Mouse (Mus musculus) limb, embryonic 10.5 days (tissue): ENCODE measurements around the gene Wwtr1. TPM values are rescaled to one million over a fixed set of nuclear protein-coding genes. Genes with fewer than 3 reads are reported as not detected.
A peak's percentile ranks its signal among the peaks of the same experiment; 100 is the strongest.

ENCODE experiments used
- DNase-seq: peaks from one replicate; pipeline ENCODE4 v3.0.0-alpha.2; 2017; ENCODE audit warnings: low spot score
- H3K27ac ChIP-seq: fragments of 300-500 bp; sonication (generic); 2 replicates; pipeline ENCODE4 v1.5.1; 2016; ENCODE audit warnings: mild to moderate bottlenecking
- H3K27me3 ChIP-seq: fragments of 300-500 bp; sonication (generic); 2 replicates; pipeline ENCODE4 v1.6.1; 2016; ENCODE audit warnings: low read depth, mild to moderate bottlenecking; ENCODE audit not compliant: poor library complexity, severe bottlenecking
- H3K36me3 ChIP-seq: fragments of 300-500 bp; sonication (generic); 2 replicates; pipeline ENCODE4 v1.6.1; 2016; ENCODE audit warnings: mild to moderate bottlenecking, moderate library complexity
- H3K4me1 ChIP-seq: fragments of 300-500 bp; sonication (generic); 2 replicates; pipeline ENCODE4 v1.6.1; 2016
- H3K4me3 ChIP-seq: fragments of 300-500 bp; sonication (generic); 2 replicates; pipeline ENCODE4 v1.5.1; 2016; ENCODE audit warnings: mild to moderate bottlenecking, moderate library complexity
- H3K9me3 ChIP-seq: fragments of 300-500 bp; sonication (generic); replicated peaks from 2 replicates; pipeline ENCODE4 v1.6.1; 2016; ENCODE audit warnings: mild to moderate bottlenecking
- WGBS: fragments of 180-500 bp; shearing (Covaris S2); methylation state at CpG from one replicate; pipeline ENCODE4 v1.1.7; 2016; 5-methylcytosine and 5-hydroxymethylcytosine counted together
- polyA plus RNA-seq: library from polyadenylated mRNA; unstranded; fragments of >200 nt; fragmentation: Nextera tagmentation; extraction: Ambion mirVana; gene quantifications from 2 replicates; pipeline ENCODE4 v1.2.1, GENCODE M21; 2016

Wwtr1 gene
- polyA plus RNA-seq, 1 experiment from 2014 or later = 10.7 TPM

DNA sequence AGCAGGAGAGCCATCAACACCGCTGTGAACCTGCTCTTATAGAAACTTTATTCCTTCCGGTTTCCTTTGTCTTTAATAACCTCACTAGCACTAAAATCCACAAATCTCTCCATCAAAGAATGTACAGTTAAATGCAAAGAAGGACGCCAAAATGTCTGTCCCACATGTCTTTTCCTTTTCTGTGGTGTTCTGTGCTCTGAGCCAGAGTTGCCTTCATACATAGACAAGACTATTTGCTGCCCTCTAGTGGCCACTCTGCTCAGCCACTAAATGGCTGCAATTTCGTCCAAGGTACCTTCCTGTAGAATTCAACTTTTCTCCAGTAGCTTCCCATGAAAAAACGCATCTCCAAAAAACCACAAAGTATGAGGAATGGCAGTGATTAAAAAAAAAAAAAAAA lies 127.3 kb downstream of the Wwtr1 start:
- Histone ChIP-seq H3K9me3 (no peaks in the 10 kb centered on the region), H3K27ac (no peak overlapping the region), H3K4me3 (no peak overlapping the region), H3K4me1 (0 out of 2 replicates have a peak, but pooled peaks cover 4% of the 10 kb centered on the region), H3K36me3 (no peaks in the 10 kb centered on the region), H3K27me3 (no peaks in the 10 kb centered on the region)
- DNase-seq = peak; percentile 74
- WGBS = 35% methylated on average over 5 of the region's 5 CpGs

DNA sequence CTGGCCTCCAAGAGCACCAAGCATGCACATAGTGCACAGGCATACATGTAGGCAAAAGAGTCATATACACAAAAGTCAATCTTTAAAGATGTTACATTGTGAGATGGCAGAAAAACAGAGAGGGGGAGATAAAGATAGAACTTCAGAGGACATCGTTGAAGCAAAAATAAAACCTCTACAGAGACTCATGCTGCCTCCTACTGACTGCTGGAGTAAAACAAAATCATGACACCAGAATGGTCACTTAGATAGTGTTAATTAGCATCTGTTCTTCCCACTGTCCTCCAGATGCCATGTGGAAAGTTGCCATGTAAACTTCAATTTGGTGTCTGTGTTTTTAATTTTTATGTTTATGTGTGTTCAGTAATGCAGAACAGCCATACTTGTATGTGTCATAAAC lies 127.8 kb downstream of the Wwtr1 start:
- H3K36me3 ChIP-seq = no peaks in the 10 kb centered on the region
- 0 out of 2 replicates have a peak, but pooled peaks cover 4% of the 10 kb centered on the region for H3K4me1 ChIP-seq
- H3K4me3 ChIP-seq = no peak overlapping the region
- no peak for DNase-seq
- WGBS = 67% methylated on average over 1 of the region's 1 CpGs
- H3K27me3 ChIP-seq = no peaks in the 10 kb centered on the region
- H3K9me3 ChIP-seq = no peaks in the 10 kb centered on the region
- H3K27ac ChIP-seq = no peak overlapping the region

DNA sequence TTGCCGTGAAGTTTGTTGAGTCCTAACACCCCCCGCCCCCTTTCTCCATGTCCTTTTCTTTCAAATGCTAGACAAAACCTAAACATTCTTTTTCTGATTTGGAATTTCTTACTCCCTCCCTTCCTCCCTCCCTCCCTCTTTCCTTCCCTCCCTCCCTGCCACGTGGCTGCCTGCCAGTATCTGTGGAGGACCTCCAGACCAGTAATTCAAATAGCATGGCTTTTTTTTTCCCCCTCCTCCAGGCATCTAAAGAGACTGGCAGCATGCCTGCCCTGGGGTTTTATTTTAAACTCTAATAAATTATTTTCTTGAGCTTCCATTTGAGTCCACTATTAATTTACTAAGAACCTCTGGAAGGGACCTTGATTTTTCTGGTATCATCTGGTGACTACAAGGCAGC lies 130.0 kb downstream of the Wwtr1 start:
- 66% methylated on average over 3 of the region's 3 CpGs for WGBS
- Histone ChIP-seq H3K36me3 (no peaks in the 10 kb centered on the region), H3K27ac (no peak overlapping the region), H3K4me3 (no peak overlapping the region), H3K4me1 (no peaks in the 10 kb centered on the region), H3K27me3 (no peaks in the 10 kb centered on the region), H3K9me3 (no peaks in the 10 kb centered on the region)
- no peak for DNase-seq

DNA sequence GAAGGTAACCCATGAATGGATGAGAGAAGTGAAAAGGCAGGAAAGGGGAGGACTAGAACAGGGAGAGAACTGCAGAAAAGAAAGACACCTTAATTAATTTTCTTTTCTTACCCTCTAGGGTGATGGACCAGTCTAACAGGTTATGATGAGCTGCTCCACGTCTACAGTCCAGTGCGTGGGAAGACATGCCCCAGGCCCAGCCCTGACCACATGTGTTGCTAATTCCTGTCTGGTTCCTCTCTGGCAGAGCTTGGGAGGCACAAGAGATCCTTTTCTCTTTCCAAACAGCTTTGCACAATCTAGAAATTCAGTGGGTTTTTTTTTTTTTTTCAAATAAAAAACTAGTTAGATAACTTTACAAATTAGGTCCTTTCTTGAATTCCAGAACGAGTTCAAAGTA lies 134.8 kb downstream of the Wwtr1 start:
- no peaks in the 10 kb centered on the region for H3K4me1 ChIP-seq
- DNase-seq = no peak
- H3K27me3 ChIP-seq = no peaks in the 10 kb centered on the region
- no peak overlapping the region for H3K27ac ChIP-seq
- H3K36me3 ChIP-seq = no peaks in the 10 kb centered on the region
- H3K9me3 ChIP-seq = no peaks in the 10 kb centered on the region
- 63% methylated on average over 3 of the region's 3 CpGs for WGBS
- no peak overlapping the region for H3K4me3 ChIP-seq

DNA sequence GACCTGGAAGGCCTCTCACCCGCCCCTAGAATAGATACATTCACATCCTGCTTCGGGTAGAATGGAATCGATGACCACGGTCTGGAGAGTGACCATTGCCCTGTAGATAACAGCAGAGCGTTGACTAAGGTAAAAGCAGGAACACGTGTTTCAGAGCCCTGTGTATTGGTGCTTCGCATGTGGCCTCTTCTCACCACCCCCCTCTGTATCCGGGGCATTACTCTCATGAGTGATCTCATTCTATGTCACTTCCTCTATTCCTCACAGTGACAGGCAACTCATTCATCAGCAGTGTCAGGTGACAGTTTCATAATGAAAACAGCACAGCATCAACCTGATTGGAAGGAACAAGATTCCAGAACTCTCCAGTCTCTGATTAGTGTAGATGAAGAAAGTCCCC lies 140.3 kb downstream of the Wwtr1 start:
- DNase-seq = no peak
- WGBS = 87% methylated on average over 8 of the region's 8 CpGs
- Histone ChIP-seq H3K36me3 (no peaks in the 10 kb centered on the region), H3K27ac (no peak overlapping the region), H3K27me3 (no peaks in the 10 kb centered on the region), H3K4me1 (no peaks in the 10 kb centered on the region), H3K4me3 (no peak overlapping the region), H3K9me3 (no peaks in the 10 kb centered on the region)

DNA sequence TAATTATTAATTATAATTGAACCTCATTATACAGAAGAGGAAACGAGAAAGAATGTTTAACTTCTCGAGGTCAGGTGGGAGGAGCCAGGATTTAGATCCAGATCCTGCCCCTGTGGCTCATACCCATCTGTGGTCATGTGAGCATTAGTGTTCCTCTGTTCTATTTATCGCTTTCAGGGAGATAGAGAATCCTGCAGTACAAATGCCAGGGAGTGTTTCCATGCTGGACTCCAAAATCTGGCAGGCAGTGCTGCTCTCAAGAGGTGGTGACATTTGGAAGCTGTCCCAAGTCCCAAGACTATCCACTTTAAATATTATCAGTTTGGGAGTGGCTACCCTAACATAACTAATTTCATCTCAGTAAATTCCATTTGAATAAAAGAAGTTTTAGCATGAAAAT lies 144.0 kb downstream of the Wwtr1 start:
- WGBS = 80% methylated on average over 3 of the region's 3 CpGs
- no peaks in the 10 kb centered on the region for H3K4me1 ChIP-seq

DNA sequence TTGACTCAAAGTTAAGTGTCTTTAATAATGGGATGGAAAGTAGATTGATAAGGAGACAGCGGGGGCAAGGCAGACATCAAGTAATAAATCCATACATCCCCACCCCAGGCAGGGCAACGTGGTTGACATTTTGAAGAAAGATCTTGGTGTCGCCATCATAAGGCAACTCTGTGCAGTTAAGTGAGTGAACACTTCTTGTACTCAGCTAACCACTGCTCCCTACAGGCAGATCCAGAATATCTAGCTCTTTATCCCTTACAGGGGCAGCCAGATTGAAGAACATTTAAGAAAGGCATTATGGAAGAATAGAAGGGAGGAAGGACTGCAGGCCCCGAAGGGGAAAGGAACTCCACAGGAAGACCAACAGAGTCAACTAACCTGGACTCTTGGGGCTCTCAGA lies 146.2 kb downstream of the Wwtr1 start:
- WGBS = 48% methylated on average over 4 of the region's 4 CpGs
- Histone ChIP-seq H3K27me3 (no peaks in the 10 kb centered on the region), H3K36me3 (no peaks in the 10 kb centered on the region), H3K27ac (no peak overlapping the region), H3K4me3 (no peak overlapping the region), H3K9me3 (no peaks in the 10 kb centered on the region), H3K4me1 (0 out of 2 replicates have a peak, but pooled peaks cover 3% of the 10 kb centered on the region)
- no peak for DNase-seq

More for the DNA sequence above, 144.0 kb downstream of the Wwtr1 start:
- H3K9me3 ChIP-seq = no peaks in the 10 kb centered on the region
- H3K27ac ChIP-seq = no peak overlapping the region
- no peaks in the 10 kb centered on the region for H3K36me3 ChIP-seq
- no peak for DNase-seq
- no peak overlapping the region for H3K4me3 ChIP-seq
- no peaks in the 10 kb centered on the region for H3K27me3 ChIP-seq

DNA sequence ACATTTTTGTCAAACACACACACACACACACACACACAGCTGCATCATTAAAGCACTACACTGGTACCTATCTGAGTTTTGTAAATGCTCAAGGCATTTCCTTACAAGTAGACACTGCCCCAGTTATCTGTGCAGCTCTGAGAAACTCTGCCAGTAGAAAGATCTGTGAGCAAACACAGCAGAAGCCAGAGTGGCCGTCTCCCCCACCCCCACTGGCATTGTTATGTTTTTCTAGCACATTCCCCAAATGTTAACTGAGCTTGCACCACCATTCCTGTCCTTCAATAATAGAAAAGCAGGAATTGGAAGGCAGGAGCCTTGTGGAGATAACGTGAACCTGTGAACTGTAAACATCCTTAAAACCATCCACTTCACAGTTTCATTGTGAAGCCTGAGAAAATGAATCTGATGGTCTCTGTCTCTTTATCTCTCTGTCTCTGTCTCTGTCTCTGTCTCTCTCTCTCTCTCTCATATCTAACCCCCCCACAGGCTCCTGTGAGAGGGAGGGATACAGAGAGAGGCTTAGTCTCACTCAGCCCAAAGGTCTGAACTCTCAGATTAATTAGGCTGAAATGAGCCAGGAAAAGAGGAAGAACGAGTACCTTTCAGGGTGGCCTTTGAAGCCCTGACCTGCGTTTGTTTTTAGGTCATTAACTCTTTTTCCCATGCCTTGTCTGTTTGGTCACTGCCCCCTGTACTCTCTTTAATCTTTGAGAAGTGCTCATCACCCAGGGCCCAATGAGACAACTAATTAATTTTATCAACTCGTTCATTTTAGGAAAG lies 146.8 kb downstream of the Wwtr1 start:
- H3K4me1 ChIP-seq = 0 out of 2 replicates have a peak, but pooled peaks cover 3% of the 10 kb centered on the region
- no peak overlapping the region for H3K27ac ChIP-seq
- H3K36me3 ChIP-seq = no peaks in the 10 kb centered on the region
- no peaks in the 10 kb centered on the region for H3K9me3 ChIP-seq
- DNase-seq = no peak
- no peak overlapping the region for H3K4me3 ChIP-seq
- 20% methylated on average over 5 of the region's 5 CpGs for WGBS
- H3K27me3 ChIP-seq = no peaks in the 10 kb centered on the region

DNA sequence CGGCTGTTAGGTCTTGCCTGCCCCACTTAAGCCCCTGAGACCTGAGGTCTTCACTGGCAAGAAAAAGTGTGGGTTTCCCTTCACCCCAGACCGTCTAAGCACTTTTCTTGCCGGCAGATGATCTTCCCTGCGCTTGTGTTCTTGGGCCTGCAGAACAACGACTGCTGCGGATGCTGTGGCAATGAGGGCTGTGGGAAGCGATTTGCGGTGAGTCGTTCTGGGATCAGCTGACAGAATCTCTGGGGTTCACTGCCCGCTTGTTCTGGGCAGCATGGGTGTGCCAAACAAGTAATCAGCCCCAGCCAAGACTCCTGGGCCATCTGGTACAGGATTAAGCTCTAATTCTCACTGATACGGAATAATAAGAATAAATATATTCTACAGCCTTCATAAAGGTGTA lies 149.4 kb downstream of the Wwtr1 start:
- Histone ChIP-seq H3K36me3 (no peaks in the 10 kb centered on the region), H3K9me3 (no peaks in the 10 kb centered on the region), H3K4me3 (no peak overlapping the region), H3K4me1 (0 out of 2 replicates have a peak, but pooled peaks cover 3% of the 10 kb centered on the region), H3K27me3 (no peaks in the 10 kb centered on the region), H3K27ac (no peak overlapping the region)
- DNase-seq = no peak
- 83% methylated on average over 11 of the region's 11 CpGs for WGBS

DNA sequence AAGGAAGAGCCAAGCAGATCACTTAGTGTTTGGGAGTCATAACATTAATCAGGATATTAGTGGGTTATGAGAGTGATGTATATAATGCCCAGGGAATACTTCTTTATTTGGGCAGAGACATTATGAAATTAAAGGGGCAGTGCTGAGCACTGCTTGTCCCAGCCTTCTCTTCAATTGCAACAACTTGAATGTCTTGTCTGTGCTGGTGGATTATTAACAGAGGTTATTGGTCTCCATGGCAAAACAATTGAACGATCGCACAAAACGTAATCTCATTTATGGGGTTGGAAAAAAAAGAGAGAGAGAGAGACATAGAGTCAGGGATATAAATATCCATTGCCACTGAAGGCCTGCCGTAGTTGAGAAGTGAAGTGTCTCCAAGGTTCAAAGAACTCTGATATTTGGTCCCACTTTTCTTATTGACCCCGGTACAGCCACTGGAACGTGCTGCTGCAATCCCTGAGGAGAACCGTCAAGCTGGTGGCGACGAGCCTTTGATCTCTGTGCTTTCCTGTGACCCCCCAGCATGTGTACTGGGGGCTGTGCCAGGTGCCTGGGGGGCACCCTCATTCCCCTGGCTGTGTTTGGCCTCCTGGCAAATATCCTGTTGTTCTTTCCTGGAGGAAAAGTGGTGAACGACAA lies 150.5 kb downstream of the Wwtr1 start, which contains the start of gene Tm4sf4:
TSS of gene Tm4sf4 (plus strand) at position 226 of the 642 bp plus-strand sequence.
- Histone ChIP-seq H3K9me3 (no peaks in the 10 kb centered on the region), H3K4me3 (no peak within 1 kb of the TSS), H3K27ac (no peak within 1 kb of the TSS), H3K27me3 (no peaks in the 10 kb centered on the region), H3K36me3 (no peaks in the 10 kb centered on the region), H3K4me1 (0 out of 2 replicates have a peak, but pooled peaks cover 3% of the 10 kb centered on the region)
- no peak for DNase-seq
- 52% methylated on average over 10 of the region's 10 CpGs for whole genome bisulfite sequencing

DNA sequence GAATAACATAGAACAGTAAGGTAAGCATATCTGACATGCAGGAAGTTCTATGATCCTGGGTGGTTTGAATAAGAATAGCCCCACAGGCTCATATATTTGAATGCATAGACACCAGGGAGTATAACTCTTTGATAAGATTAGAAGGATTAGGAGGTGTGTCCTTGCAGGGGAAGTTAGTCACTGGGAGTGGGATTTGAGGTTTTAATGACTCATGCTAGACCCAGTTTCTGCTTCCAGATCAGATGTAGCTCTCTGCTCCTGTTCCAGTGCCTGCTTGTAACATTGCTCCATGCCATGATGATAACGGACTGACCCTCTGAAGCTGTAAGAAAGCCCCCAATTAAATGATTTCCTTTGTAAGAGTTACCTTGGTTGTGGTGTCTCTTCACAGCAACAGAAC lies 155.1 kb downstream of the Wwtr1 start:
- no peaks in the 10 kb centered on the region for H3K36me3 ChIP-seq
- H3K4me1 ChIP-seq = 0 out of 2 replicates have a peak, but pooled peaks cover 3% of the 10 kb centered on the region
- DNase-seq = no peak
- H3K27ac ChIP-seq = no peak overlapping the region
- H3K4me3 ChIP-seq = no peak overlapping the region
- H3K9me3 ChIP-seq = no peaks in the 10 kb centered on the region
- 90% methylated on average over 1 of the region's 1 CpGs for WGBS
- H3K27me3 ChIP-seq = no peaks in the 10 kb centered on the region

DNA sequence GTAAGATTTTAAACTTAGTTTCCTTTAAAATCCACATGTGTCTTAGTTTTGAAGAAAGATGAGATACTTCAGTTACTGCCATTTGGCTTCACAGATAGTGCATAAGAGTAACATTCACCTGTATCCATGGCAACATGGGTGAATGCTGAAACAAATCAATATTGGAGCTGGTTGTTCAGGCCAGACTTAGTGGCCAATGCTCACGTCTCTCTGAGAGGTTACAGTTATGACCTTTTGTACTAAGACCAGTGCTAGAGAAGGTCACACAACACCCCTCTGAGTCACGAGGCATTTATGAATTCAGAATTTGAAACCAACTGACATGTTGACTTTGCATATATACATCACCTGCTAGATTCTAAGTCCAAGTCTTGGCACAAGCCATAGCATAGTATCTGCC lies 155.5 kb downstream of the Wwtr1 start:
- H3K27me3 ChIP-seq = no peaks in the 10 kb centered on the region
- H3K36me3 ChIP-seq = no peaks in the 10 kb centered on the region
- WGBS = 82% methylated on average over 2 of the region's 2 CpGs
- no peak for DNase-seq
- no peak overlapping the region for H3K27ac ChIP-seq
- no peaks in the 10 kb centered on the region for H3K9me3 ChIP-seq
- no peaks in the 10 kb centered on the region for H3K4me1 ChIP-seq
- no peak overlapping the region for H3K4me3 ChIP-seq

DNA sequence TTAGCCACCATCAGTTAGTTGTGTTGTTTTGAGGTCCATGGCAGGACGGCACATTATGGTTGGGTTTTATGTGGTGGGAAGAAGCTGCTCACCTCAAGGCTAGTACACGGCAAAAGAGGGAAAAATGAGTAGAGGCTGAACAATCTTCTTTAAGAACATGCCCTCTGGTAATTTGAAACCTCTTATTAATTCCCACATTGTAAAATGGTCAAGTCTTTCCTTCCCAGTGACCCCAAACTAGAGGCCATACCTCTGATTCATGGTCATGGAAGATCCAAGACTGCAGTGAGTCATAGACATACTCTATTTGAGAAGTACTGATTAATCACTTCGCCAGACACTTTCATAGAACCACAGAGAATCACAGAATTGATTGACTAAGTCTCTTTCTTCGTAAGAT lies 164.2 kb downstream of the Wwtr1 start:
- Histone ChIP-seq H3K27me3 (no peaks in the 10 kb centered on the region), H3K36me3 (no peaks in the 10 kb centered on the region), H3K4me3 (no peak overlapping the region), H3K27ac (no peak overlapping the region), H3K4me1 (no peaks in the 10 kb centered on the region), H3K9me3 (no peaks in the 10 kb centered on the region)
- no peak for DNase-seq
- WGBS = 91% methylated on average over 4 of the region's 4 CpGs
